8 mouse cellular contexts compared by ENCODE assay signal in genomic region chr8:46741991-46742690, GRCm38 (mm10). TPM values are rescaled to one million over a fixed set of nuclear protein-coding genes. Genes with fewer than 3 reads are reported as not detected.
DNase-seq lines count a peak whose midpoint lies in the region; ATAC-seq and TF ChIP-seq lines count a peak whose summit lies in the region.

No protein-coding gene starts in this region.

- no peak for TF ChIP-seq POLR2A in bone marrow macrophage, adult 2 months (IDR thresholded peaks at IDR 0.05; ENCODE audit: borderline replicate concordance, low read depth, low read length)

- no peak for TF ChIP-seq CTCF in bone marrow macrophage, adult 2 months (IDR thresholded peaks at IDR 0.05; ENCODE audit: low read depth, low read length)

- peak overlapping the region; percentile 86 for H3K4me3 ChIP-seq in bone marrow macrophage, adult 2 months (ENCODE audit: insufficient read depth, low read length)
- H3K4me3 ChIP-seq in hindbrain, embryonic 15.5 days = peak overlapping the region; percentile 93
- peak overlapping the region; percentile 88 for H3K4me3 ChIP-seq in midbrain, embryonic 16.5 days (ENCODE audit: low read depth, low read length)

- H3K4me1 ChIP-seq in bone marrow macrophage, adult 2 months (ENCODE audit: control insufficient read depth, insufficient read depth, low read length) = peaks cover 31% of the 10 kb centered on the region
- peaks cover 21% of the 10 kb centered on the region for H3K4me1 ChIP-seq in hindbrain, embryonic 15.5 days (replicated peaks)
- H3K4me1 ChIP-seq in midbrain, embryonic 16.5 days (ENCODE audit: control insufficient read depth, insufficient read depth, low read length) = peaks cover 5% of the 10 kb centered on the region

- no peak overlapping the region for H3K9ac ChIP-seq in hindbrain, embryonic 15.5 days
- peak overlapping the region; percentile 97; the same call in 1 of the 2 replicates for H3K9ac ChIP-seq in midbrain, embryonic 16.5 days (ENCODE audit: low read depth, low read length)

- no peaks in the 10 kb centered on the region for H3K27me3 ChIP-seq in hindbrain, embryonic 15.5 days
- H3K27me3 ChIP-seq in midbrain, embryonic 16.5 days (ENCODE audit: control insufficient read depth, insufficient read depth, low read depth, low read length) = no peaks in the 10 kb centered on the region

- peak overlapping the region; percentile 95 for H3K4me2 ChIP-seq in hindbrain, embryonic 15.5 days
- peak overlapping the region; percentile 93 for H3K4me2 ChIP-seq in midbrain, embryonic 16.5 days (ENCODE audit: low read length)

- 53% methylated on average over 8 of the region's 8 CpGs for WGBS in hindbrain, embryonic 15.5 days
- 71% methylated on average over 8 of the region's 8 CpGs for WGBS in midbrain, embryonic 16.5 days

- no peaks in the 10 kb centered on the region for H3K9me3 ChIP-seq in hindbrain, embryonic 15.5 days
- H3K9me3 ChIP-seq in midbrain, embryonic 16.5 days (replicated peaks; ENCODE audit: control insufficient read depth, low read length, poor library complexity, severe bottlenecking) = no peaks in the 10 kb centered on the region

- peak overlapping the region; percentile 89 for H3K27ac ChIP-seq in bone marrow macrophage, adult 2 months (ENCODE audit: insufficient read depth, low read depth, low read length)
- peak overlapping the region; percentile 91 for H3K27ac ChIP-seq in hindbrain, embryonic 15.5 days (replicated peaks)
- H3K27ac ChIP-seq in midbrain, embryonic 16.5 days (ENCODE audit: low read length) = peak overlapping the region; percentile 90; the same call in 1 of the 2 replicates

- DNase-seq in kidney, adult 9 months = peak; percentile 43
- DNase-seq in kidney, postnatal 4 days = no peak
- DNase-seq in thymus, adult 18-20 months = no peak
- no peak for DNase-seq in cerebellum, postnatal 10 days
- DNase-seq in cerebellum, adult 18-20 months = no peak

- no peaks in the 10 kb centered on the region for H3K36me3 ChIP-seq in hindbrain, embryonic 15.5 days
- no peaks in the 10 kb centered on the region for H3K36me3 ChIP-seq in midbrain, embryonic 16.5 days (ENCODE audit: control insufficient read depth, insufficient read depth, low read length)

- ATAC-seq in hindbrain, embryonic 15.5 days (ENCODE audit: low FRiP score, low read depth) = no peak
- ATAC-seq in midbrain, embryonic 16.5 days = no peak

RNA-seq across cellular contexts. Expression of gene Irf2, which starts 2.6 kb away (rescaled TPM):
- polyA plus RNA-seq in bone marrow macrophage, adult 2 months (2012; ENCODE audit: insufficient read depth, insufficient read length, missing spikeins) = 107 and 110 TPM in 2 replicates
- polyA plus RNA-seq in hindbrain, embryonic 15.5 days (2015; fragmentation: Nextera tagmentation; extraction: Ambion mirVana) = 11.2 TPM in 2 replicates
- polyA plus RNA-seq in midbrain, embryonic 16.5 days (2015; fragmentation: Nextera tagmentation; extraction: Ambion mirVana) = 7.2 and 10.3 TPM in 2 replicates
